Mouse (Mus musculus) embryonic facial prominence, embryonic 13.5 days (tissue): Measurements from ENCODE around the gene Taf9. TPM values are rescaled to one million over a fixed set of nuclear protein-coding genes. Genes with fewer than 3 reads are reported as not detected.

Experiments
- ATAC-seq: fragments of 200-750 bp; cut with Nextera tagmentation; 2 replicates; pipeline ENCODE4 v1.8.0; 2017; ENCODE audit warnings: low read depth; ENCODE audit not compliant: insufficient number of reproducible peaks, insufficient read depth, low FRiP score, low TSS enrichment
- H3K27ac ChIP-seq: fragments of 300-500 bp; sonication (generic); 2 replicates; pipeline ENCODE4 v1.5.1; 2015; ENCODE audit warnings: moderate library complexity, mild to moderate bottlenecking, inconsistent platforms
- H3K27me3 ChIP-seq: fragments of 300-500 bp; sonication (generic); 2 replicates; pipeline ENCODE4 v1.6.1; 2015; ENCODE audit warnings: mild to moderate bottlenecking, inconsistent platforms
- H3K36me3 ChIP-seq: fragments of 300-500 bp; sonication (generic); 2 replicates; pipeline ENCODE4 v1.6.1; 2015; ENCODE audit warnings: mild to moderate bottlenecking, inconsistent platforms
- H3K4me1 ChIP-seq: fragments of 300-500 bp; sonication (generic); 2 replicates; pipeline ENCODE4 v1.6.1; 2015; ENCODE audit warnings: inconsistent platforms
- H3K4me2 ChIP-seq: fragments of 300-500 bp; sonication (generic); 2 replicates; pipeline ENCODE4 v1.6.1; 2015; ENCODE audit warnings: moderate library complexity, mild to moderate bottlenecking, inconsistent platforms
- H3K4me3 ChIP-seq: fragments of 300-500 bp; sonication (generic); 2 replicates; pipeline ENCODE4 v1.5.1; 2015; ENCODE audit warnings: mild to moderate bottlenecking, inconsistent platforms
- H3K9ac ChIP-seq: fragments of 300-500 bp; sonication (generic); 2 replicates; pipeline ENCODE4 v1.6.1; 2015; ENCODE audit warnings: mild to moderate bottlenecking, inconsistent platforms
- H3K9me3 ChIP-seq: fragments of 300-500 bp; sonication (generic); 2 replicates; pipeline ENCODE4 v1.6.1; 2016; ENCODE audit warnings: inconsistent platforms
- whole genome bisulfite sequencing: fragments of 180-500 bp; shearing (Covaris S2); methylation state at CpG from one replicate; pipeline ENCODE4 v1.1.7; 2015; ENCODE audit warnings: mixed read lengths; 5-methylcytosine and 5-hydroxymethylcytosine counted together
- polyA plus RNA-seq: library from polyadenylated mRNA; unstranded; fragments of >200 nt; fragmentation: Nextera tagmentation; extraction: Ambion mirVana; gene quantifications from 2 replicates; pipeline ENCODE4 v1.2.1, GENCODE M21; 2015

Gene Taf9
- polyA plus RNA-seq, 1 experiment from 2014 or later: 21.4 TPM

GRCm38 (mm10) chr13:100617583-100617982 lies 33.8 kb upstream of the Taf9 start:
- Histone ChIP-seq H3K36me3 (peaks cover 43% of the 10 kb centered on the region), H3K27me3 (peaks cover 22% of the 10 kb centered on the region), H3K9me3 (no peaks in the 10 kb centered on the region), H3K4me1 (peaks cover 7% of the 10 kb centered on the region), H3K27ac (no peak overlapping the region), H3K9ac (no peak overlapping the region), H3K4me2 (no peak overlapping the region), H3K4me3 (no peak overlapping the region)
- 81% methylated on average over 13 of the region's 13 CpGs for WGBS
- ATAC-seq: no peak

- H3K4me1 ChIP-seq: no peaks in the 10 kb centered on the region
- H3K9ac ChIP-seq: no peak overlapping the region
- no peaks in the 10 kb centered on the region for H3K9me3 ChIP-seq
- H3K36me3 ChIP-seq: peaks cover 77% of the 10 kb centered on the region
- no peak for ATAC-seq
- H3K27me3 ChIP-seq: peaks cover 7% of the 10 kb centered on the region
- H3K4me3 ChIP-seq: no peak overlapping the region
- no peak overlapping the region for H3K4me2 ChIP-seq
- WGBS: 86% methylated on average over 4 of the region's 4 CpGs
- H3K27ac ChIP-seq: no peak overlapping the region
Observed at GRCm38 (mm10) chr13:100622241-100622640, 29.1 kb upstream of the Taf9 start.

GRCm38 (mm10) chr13:100634106-100634691 lies 17.2 kb upstream of the Taf9 start:
- Histone ChIP-seq H3K4me1 (no peaks in the 10 kb centered on the region), H3K27me3 (no peaks in the 10 kb centered on the region), H3K4me2 (no peak overlapping the region), H3K9me3 (no peaks in the 10 kb centered on the region), H3K27ac (no peak overlapping the region), H3K36me3 (peaks cover 69% of the 10 kb centered on the region), H3K4me3 (no peak overlapping the region), H3K9ac (no peak overlapping the region)
- 97% methylated on average over 3 of the region's 3 CpGs for WGBS
- no peak for ATAC-seq

GRCm38 (mm10) chr13:100642471-100643209 lies 8.7 kb upstream of the Taf9 start:
- H3K36me3 ChIP-seq: peaks cover 83% of the 10 kb centered on the region
- no peak for ATAC-seq
- H3K9me3 ChIP-seq: no peaks in the 10 kb centered on the region
- H3K4me2 ChIP-seq: no peak overlapping the region
- no peak overlapping the region for H3K9ac ChIP-seq
- H3K27ac ChIP-seq: no peak overlapping the region
- WGBS: 91% methylated on average over 4 of the region's 4 CpGs
- no peaks in the 10 kb centered on the region for H3K4me1 ChIP-seq
- H3K27me3 ChIP-seq: no peaks in the 10 kb centered on the region
- H3K4me3 ChIP-seq: no peak overlapping the region

- ATAC-seq: no peak
- H3K27ac ChIP-seq: no peak overlapping the region
- peaks cover 8% of the 10 kb centered on the region for H3K4me1 ChIP-seq
- H3K36me3 ChIP-seq: peaks cover 39% of the 10 kb centered on the region
- H3K27me3 ChIP-seq: no peaks in the 10 kb centered on the region
- H3K4me3 ChIP-seq: no peak overlapping the region
- no peaks in the 10 kb centered on the region for H3K9me3 ChIP-seq
- H3K4me2 ChIP-seq: no peak overlapping the region
- WGBS: 94% methylated on average over 8 of the region's 8 CpGs
- H3K9ac ChIP-seq: no peak overlapping the region
Observed at GRCm38 (mm10) chr13:100648223-100648622, 3.2 kb upstream of the Taf9 start.

- WGBS: under 1% methylated on average over 62 of the region's 73 CpGs
- peak; percentile 96 for ATAC-seq
- Histone ChIP-seq H3K4me1 (peaks cover 8% of the 10 kb centered on the region), H3K27ac (peak within 1 kb of the TSS; percentile 95), H3K9me3 (no peaks in the 10 kb centered on the region), H3K9ac (peak within 1 kb of the TSS; percentile 94), H3K27me3 (no peaks in the 10 kb centered on the region), H3K4me2 (peak within 1 kb of the TSS; percentile 90), H3K4me3 (peak within 1 kb of the TSS; percentile 97), H3K36me3 (peaks cover 23% of the 10 kb centered on the region)
Observed at GRCm38 (mm10) chr13:100650550-100651438, 585 bp upstream of the Taf9 start, which contains the start of the genes Ak6 and Rad17. TSS of gene Ak6 (plus strand) at chr13:100650979. TSS of gene Rad17 (minus strand) at chr13:100651051.

- no peak overlapping the region for H3K4me3 ChIP-seq
- H3K4me2 ChIP-seq: no peak overlapping the region
- peaks cover 16% of the 10 kb centered on the region for H3K36me3 ChIP-seq
- WGBS: 93% methylated on average over 5 of the region's 5 CpGs
- H3K9me3 ChIP-seq: no peaks in the 10 kb centered on the region
- no peak overlapping the region for H3K9ac ChIP-seq
- H3K4me1 ChIP-seq: no peaks in the 10 kb centered on the region
- ATAC-seq: no peak
- H3K27ac ChIP-seq: no peak overlapping the region
- H3K27me3 ChIP-seq: no peaks in the 10 kb centered on the region
Observed at GRCm38 (mm10) chr13:100658091-100658490, 6.7 kb downstream of the Taf9 start.

- 45% methylated on average over 4 of the region's 4 CpGs for WGBS
- Histone ChIP-seq H3K27ac (no peak overlapping the region), H3K36me3 (peaks cover 27% of the 10 kb centered on the region), H3K9ac (no peak overlapping the region), H3K4me2 (no peak overlapping the region), H3K4me3 (no peak overlapping the region), H3K4me1 (no peaks in the 10 kb centered on the region), H3K27me3 (no peaks in the 10 kb centered on the region), H3K9me3 (no peaks in the 10 kb centered on the region)
- no peak for ATAC-seq
Observed at GRCm38 (mm10) chr13:100659864-100660456, 8.6 kb downstream of the Taf9 start.

GRCm38 (mm10) chr13:100669291-100670022 lies 18.1 kb downstream of the Taf9 start, which contains the start of gene Ccdc125:
TSS of gene Ccdc125 (plus strand) at chr13:100669717.
- no peak within 1 kb of the TSS; the same call in 1 of the 2 replicates for H3K27ac ChIP-seq
- no peaks in the 10 kb centered on the region for H3K9me3 ChIP-seq
- H3K9ac ChIP-seq: peak within 1 kb of the TSS; percentile 72
- peak; percentile 71; the same call in 1 of the 2 replicates for ATAC-seq
- peaks cover 13% of the 10 kb centered on the region for H3K36me3 ChIP-seq
- under 1% methylated on average over 44 of the region's 44 CpGs for WGBS
- no peaks in the 10 kb centered on the region for H3K4me1 ChIP-seq
- H3K4me3 ChIP-seq: peak within 1 kb of the TSS; percentile 59
- peak within 1 kb of the TSS; percentile 81 for H3K4me2 ChIP-seq
- no peaks in the 10 kb centered on the region for H3K27me3 ChIP-seq

- ATAC-seq: no peak
- Histone ChIP-seq H3K27ac (no peak overlapping the region), H3K4me2 (peak overlapping the region; percentile 81), H3K4me1 (no peaks in the 10 kb centered on the region), H3K9me3 (no peaks in the 10 kb centered on the region), H3K27me3 (no peaks in the 10 kb centered on the region), H3K36me3 (peaks cover 13% of the 10 kb centered on the region), H3K4me3 (peak overlapping the region; percentile 59), H3K9ac (peak overlapping the region; percentile 72; the same call in 1 of the 2 replicates)
- 50% methylated on average over 9 of the region's 9 CpGs for WGBS
Observed at GRCm38 (mm10) chr13:100670181-100670741, 18.9 kb downstream of the Taf9 start.
